Mouse (Mus musculus) liver, postnatal 0 days (tissue): ENCODE results near the gene Mink1.

Experiments
- CTCF ChIP-seq: sonication (generic); IDR thresholded peaks from 2 replicates; pipeline ENCODE4 v1.5.1; 2016; ENCODE audit warnings: antibody characterized with exemption, low read depth
- EP300 ChIP-seq: IDR thresholded peaks from 2 replicates; pipeline ENCODE4 v1.6.1; 2016; ENCODE audit warnings: antibody characterized with exemption, low read depth, mild to moderate bottlenecking

- TF ChIP-seq CTCF (no peak), EP300 (no peak)
Measured at GRCm38 (mm10) chr11:70551526-70551925, 11.2 kb upstream of the Mink1 start.
